Mouse (Mus musculus) 3T3-L1 (cell line): ENCODE data around the gene Fbxo41.
A peak's percentile ranks its signal among the peaks of the same experiment; 100 is the strongest.

Experiments
- DNase-seq: peaks from one replicate; pipeline ENCODE4 v3.0.0-alpha.2; 2015; ENCODE audit warnings: low read depth, low spot score

Fbxo41 gene

DNA sequence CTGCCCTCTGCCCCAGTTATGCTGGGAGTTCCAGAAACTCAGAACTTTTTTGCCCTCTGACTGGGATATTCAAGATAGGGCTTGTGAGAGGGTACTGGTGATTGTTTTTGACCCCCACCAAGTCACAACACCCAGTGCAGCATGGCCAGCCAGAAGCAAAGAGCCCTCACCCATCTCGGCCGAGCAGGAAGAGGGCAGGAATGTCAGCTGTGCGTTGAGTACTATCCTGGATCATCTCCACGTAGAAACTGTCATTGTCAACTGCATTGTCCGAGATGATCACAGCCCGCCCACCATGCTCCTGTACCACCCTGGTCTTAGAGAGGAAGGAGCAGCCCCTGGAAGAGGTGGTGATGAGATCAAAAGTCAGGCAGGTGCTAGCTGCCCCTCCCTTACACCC, 55.4 kb downstream of the Fbxo41 start:
- DNase-seq: no peak

DNA sequence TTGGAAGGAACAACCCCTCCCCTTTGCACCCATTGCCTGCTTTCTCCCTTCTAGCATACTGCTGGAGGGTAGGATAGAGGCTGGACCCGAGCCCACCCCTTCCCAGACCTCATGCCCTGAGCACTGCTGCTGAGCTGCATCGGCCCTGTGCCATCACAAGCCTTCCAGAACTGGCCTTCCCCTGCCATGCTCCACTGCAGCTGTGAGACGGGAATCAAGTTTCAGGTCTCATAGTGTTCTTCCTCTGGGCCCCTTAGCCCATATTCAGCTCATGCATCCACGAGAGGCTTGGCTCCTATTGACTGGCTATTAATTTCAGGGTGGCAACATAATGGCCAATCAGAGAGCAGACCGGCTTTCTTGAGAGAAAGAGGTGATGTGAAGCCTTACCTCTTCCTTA, 57.5 kb downstream of the Fbxo41 start:
- DNase-seq: no peak

DNA sequence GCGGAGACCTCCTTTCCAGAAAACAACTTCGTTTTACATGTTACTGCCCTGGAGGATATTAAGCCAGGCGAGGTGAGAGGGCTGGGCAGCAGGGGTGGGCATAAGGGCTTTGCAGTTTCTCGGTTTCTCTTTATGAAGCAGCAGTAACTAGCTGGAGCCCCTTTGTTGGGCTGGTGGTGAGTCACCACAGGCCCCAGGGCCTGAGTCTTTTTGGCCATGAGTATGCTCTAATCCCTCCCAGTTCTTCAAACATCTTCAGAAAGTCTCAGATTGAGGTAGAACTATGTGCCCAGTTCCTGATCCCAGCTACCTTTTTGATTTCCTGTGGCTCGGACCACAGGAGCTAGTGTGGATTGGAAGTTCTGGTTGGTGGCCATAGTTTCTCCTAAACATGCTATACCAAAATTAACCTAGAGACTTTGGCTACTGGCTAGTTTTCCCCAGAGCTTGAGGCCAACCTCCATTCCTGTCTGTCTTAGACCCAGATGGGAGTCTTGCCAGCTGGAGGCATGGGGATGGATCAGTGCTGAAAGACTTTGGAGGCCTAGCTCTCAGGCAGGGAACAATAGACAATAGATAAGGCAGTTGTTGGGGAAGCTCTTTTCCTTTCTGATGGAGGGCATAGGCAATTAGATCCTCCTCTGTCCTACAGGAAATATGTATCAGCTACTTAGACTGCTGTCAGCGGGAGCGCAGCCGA, 58.4 kb downstream of the Fbxo41 start:
- DNase-seq: peak; percentile 75

DNA sequence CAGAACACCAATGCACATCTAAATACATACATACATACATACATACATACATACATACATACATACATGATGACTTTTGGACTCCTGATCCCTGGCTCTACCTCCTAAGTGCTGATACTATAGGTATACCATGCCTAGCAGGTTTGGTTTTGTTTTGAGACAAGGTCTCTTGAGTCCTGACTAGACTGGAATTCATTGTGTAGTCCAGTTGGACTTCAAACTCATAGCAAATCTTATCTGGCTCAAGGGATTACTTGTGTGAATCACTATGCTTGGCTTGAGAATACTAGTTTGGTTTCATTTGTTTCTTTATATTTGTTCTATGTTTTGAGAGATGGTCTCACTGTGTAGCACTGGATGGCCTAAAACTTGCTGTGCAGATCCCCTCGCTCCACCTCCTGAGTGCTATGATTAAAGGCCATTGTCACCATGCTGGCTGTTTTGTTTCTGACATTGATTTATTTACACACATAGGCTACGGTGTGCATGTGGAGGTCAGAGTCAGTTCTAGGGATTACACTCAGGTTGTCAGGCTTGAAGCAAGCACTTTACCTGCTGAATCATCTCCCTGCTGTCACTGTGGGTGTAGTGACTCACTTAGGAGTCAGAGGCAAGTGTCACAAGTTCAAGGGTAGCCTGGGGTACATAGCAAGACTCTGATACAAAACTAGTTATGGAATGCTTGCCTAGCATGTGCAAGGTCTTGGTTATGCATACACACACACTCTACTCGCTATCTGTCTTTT, 59.1 kb downstream of the Fbxo41 start:
- peak; percentile 84 for DNase-seq

DNA sequence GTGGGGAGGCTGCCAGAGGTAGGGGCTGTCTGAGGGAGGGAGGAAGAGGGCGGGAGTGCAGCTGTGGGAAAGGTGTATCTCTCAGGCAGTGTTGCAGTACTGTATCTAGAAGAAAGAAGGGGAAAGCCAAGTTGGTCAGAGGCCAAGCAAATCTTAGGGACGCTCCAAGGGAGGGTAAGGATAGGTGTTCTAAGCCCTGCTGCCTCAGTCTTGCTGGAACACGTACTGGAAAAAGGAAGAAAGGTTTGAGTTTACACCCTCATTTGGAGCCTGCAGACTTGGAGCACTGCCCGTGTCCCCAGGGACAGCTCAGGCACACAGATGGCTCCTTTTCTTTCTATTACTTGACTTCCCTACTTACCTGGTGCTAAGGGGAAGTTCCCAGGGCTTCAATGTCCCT, 61.7 kb downstream of the Fbxo41 start:
- no peak for DNase-seq

DNA sequence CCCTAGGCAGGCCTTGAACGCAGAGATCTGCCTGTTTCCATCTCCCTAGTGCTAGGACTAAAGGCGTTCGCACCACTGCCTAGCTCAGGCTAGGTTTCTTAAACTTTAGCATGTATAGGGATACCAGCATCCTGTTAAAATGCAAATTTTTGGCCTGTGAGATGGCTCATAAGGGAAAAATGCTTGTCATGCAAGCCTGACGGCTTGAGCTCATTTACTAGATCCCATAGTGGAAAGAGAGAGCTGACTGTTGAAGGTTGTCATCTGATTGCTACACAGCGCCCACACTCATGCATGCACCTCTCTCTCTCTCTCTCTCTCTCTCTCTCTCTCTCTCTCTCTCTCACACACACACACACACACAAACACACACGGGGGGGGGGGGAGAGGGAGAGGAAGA, 66.2 kb downstream of the Fbxo41 start:
- peak; percentile 77 for DNase-seq

DNA sequence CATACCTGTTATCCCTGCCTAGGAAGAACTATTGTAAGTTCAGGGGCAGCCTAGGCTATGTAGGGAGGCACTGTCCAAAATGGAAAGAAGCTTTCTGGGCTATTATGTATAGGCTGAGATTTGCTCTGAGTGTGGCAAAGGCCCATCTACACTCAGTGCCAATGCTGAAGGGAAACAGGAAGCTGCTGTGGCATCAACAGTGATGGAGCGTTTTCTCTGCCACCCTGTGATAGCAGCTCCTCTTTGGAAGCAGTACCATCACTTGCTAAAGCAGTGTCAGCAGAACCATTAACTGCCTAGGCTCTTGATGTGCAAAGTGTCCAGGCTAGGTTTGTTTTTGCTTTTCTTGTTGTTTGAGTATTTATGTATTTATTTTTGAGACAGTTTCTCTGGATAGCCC, 66.6 kb downstream of the Fbxo41 start:
- DNase-seq: peak; percentile 43

DNA sequence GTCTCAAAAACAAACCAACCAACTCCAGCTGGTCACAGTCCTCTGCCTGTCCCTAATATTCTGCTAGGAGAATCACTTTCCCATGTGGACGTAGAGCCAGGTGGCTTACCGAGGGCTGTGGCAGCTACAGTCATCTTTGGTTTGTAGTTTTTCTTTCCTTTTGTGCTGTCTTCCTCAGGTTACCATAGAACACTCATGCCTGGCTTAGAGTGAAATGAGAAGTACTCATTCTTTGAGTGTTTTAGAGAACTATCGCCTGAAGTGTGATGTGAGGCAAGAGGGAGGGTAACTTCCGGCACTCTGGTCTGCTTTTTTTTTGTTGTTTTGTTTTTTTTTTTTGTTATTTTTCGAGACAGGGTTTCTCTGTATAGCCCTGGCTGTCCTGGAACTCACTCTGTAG, 68.9 kb downstream of the Fbxo41 start:
- DNase-seq: no peak

DNA sequence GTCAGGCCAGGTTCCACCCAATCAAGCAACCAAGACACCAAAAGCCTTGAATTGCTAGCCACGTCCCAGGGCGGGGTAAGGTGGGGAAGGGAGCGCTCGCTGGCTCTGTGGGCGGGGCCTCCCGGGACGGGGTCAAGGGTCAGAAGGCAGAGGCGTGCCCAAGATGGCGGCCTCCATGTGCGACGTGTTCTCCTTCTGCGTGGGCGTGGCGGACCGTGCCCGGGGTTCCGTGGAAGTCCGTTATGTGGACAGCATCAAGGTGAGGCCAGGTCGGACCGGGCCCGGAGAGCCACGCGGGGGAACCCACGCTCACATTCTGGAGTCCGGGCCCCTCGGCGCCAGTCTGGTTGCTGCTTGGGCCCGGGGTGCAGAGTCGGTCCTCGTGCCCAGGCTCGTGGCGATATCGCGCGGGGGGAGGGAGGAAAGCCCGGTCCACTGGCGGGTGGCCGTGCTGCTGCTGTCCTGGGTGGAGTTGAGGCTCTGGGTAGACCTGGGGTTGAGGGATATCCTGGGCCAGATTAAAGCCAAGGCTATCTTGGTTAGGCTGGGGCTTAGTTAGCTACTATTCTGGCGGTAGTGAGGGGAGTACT, 70.9 kb downstream of the Fbxo41 start, which contains the start of gene Smyd5:
Gene Smyd5 (plus strand): TSS at position 148 of the 590 bp plus-strand sequence.
- peak; percentile 92 for DNase-seq

DNA sequence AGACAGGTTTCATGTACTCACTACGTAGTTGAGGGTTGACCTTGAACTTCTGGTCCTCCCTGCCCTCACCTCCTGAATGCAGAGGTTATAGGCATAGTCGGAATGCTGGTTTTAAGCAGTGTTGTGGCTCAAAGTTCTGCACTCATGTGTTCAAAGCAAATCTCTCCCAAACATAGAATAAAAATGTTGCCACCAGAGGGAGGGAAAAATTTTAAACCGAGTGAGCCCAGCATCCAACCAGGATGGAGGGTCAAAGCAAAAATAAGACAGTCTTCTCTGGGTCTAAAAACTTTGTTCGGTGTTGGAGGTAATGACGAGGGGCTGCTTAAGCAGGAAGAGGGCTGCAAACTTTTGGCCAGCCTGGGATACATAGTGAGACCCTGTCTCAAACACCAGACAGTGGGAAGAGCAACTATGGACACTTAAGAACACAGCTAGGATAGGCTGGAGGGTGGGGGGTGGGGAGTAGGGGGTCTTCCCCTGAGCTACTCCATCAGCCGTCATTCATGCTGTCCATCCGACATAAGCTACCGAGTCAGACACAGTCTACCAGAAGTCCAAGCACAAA, 71.4 kb downstream of the Fbxo41 start:
- DNase-seq: peak; percentile 51

DNA sequence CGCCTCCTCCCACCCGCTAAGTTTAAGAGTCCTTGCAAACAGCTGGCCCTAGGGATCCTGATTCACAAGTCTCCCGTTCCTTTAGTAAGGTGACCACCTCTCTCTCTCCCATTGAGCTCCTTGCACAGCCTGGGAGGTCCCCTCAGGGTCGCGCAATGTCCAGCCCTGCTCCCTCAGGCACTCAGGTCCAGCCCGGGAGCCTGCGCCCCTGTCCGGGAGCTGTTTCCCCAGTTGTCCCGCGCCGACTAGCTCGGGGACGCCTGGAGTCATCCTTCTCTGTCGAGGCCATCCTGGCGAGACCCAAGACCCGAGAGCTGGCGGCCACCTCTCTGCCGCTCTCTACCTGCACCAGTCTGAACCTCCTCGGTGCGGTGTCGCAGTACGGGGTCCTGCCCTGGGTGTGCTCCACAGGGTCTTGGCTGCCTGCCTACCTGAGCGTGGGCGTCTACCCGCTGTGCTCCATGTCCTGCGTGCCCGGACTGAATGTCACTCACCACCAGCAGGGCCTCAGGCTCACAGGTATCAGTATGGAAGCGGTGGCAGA, 78.9 kb downstream of the Fbxo41 start, which contains the start of gene Noto:
Gene Noto (plus strand): TSS at position 51 of the 544 bp plus-strand sequence.
- DNase-seq: no peak
